Mouse (Mus musculus) common myeloid progenitor, adult 5-6 weeks (primary cell): Measurements from ENCODE around the gene Cdkn2d. TPM values are rescaled to one million over a fixed set of nuclear protein-coding genes. Genes with fewer than 3 reads are reported as not detected.
"Not testable (repeated sequence)": the region's sequence is repeated elsewhere in the genome, so short reads cannot be mapped to it uniquely, and the experiment has no call there.

ENCODE experiments used
- ATAC-seq: replicated peaks from 2 replicates; pipeline ENCODE4 v1.8.0; 2016; ENCODE audit warnings: low read depth, mild to moderate bottlenecking, moderate TSS enrichment, inconsistent platforms; ENCODE audit not compliant: poor library complexity, severe bottlenecking
- total RNA-seq: library from RNA; stranded (forward); fragments of 200-1000, 187-1606 nt; gene quantifications from 2 replicates; pipeline ENCODE4 v1.2.3, GENCODE M21; 2017

The Cdkn2d gene
- total RNA-seq, 1 experiment from 2014 or later: 25.3 TPM

GRCm38 (mm10) chr9:21319503-21319902, 28.3 kb upstream of the Cdkn2d start:
- ATAC-seq: no peak

GRCm38 (mm10) chr9:21318792-21319191, 27.6 kb upstream of the Cdkn2d start:
- 0 out of 2 replicates have a peak, but pooled peaks have one; percentile 12 for ATAC-seq

GRCm38 (mm10) chr9:21316696-21317095, 25.5 kb upstream of the Cdkn2d start:
- ATAC-seq: peak; percentile 12; the same call in 1 of the 2 replicates

GRCm38 (mm10) chr9:21315421-21315820, 24.2 kb upstream of the Cdkn2d start:
- no peak for ATAC-seq

GRCm38 (mm10) chr9:21314367-21315140, 23.3 kb upstream of the Cdkn2d start:
- ATAC-seq: no peak

GRCm38 (mm10) chr9:21313394-21313793, 22.2 kb upstream of the Cdkn2d start:
- peak; percentile 89 for ATAC-seq

GRCm38 (mm10) chr9:21312134-21312533, 20.9 kb upstream of the Cdkn2d start, which contains the start of gene Ap1m2:
Gene Ap1m2 (minus strand): TSS chr9:21312337.
- ATAC-seq: no peak

GRCm38 (mm10) chr9:21311695-21312094, 20.5 kb upstream of the Cdkn2d start:
- no peak for ATAC-seq

- peak; percentile 79 for ATAC-seq
Observed at GRCm38 (mm10) chr9:21309150-21309741, 18.0 kb upstream of the Cdkn2d start.

GRCm38 (mm10) chr9:21305065-21305464, 13.9 kb upstream of the Cdkn2d start:
- no peak for ATAC-seq

- ATAC-seq: no peak
Observed at GRCm38 (mm10) chr9:21299014-21299413, 7.8 kb upstream of the Cdkn2d start.

GRCm38 (mm10) chr9:21292271-21292670, 1.1 kb upstream of the Cdkn2d start:
- no peak for ATAC-seq

GRCm38 (mm10) chr9:21291868-21292267, 661 bp upstream of the Cdkn2d start:
- not testable (repeated sequence) for ATAC-seq

- no peak for ATAC-seq
Observed at GRCm38 (mm10) chr9:21290589-21290988, 618 bp downstream of the Cdkn2d start.

- ATAC-seq: no peak
Observed at GRCm38 (mm10) chr9:21289337-21289671, 1.9 kb downstream of the Cdkn2d start.

GRCm38 (mm10) chr9:21288404-21289336, 2.5 kb downstream of the Cdkn2d start:
- ATAC-seq: no peak

- peak; percentile 67 for ATAC-seq
Observed at GRCm38 (mm10) chr9:21287571-21288402, 3.4 kb downstream of the Cdkn2d start, which contains the start of gene Kri1. Gene Kri1 (minus strand): TSS chr9:21287969.

- ATAC-seq: peak; percentile 6; the same call in 1 of the 2 replicates
Observed at GRCm38 (mm10) chr9:21286753-21287152, 4.5 kb downstream of the Cdkn2d start.

- ATAC-seq: no peak
Observed at GRCm38 (mm10) chr9:21283994-21284393, 7.2 kb downstream of the Cdkn2d start.

GRCm38 (mm10) chr9:21283591-21283990, 7.6 kb downstream of the Cdkn2d start:
- ATAC-seq: no peak
